Mouse (Mus musculus): ENCODE results near the gene 4933409G03Rik. TPM values are rescaled to one million over a fixed set of nuclear protein-coding genes. Genes with fewer than 3 reads are reported as not detected.

Gene 4933409G03Rik
- polyA plus RNA-seq, 1 experiment = not detected

Other genes starting within 250 kb of the 4933409G03Rik start
- 3.7 and 3.8 TPM in 2 replicates for gene Stk39, start 110.1 kb upstream of the 4933409G03Rik start, polyA plus RNA-seq (2012; rRNA removed)
- gene 4932414N04Rik, start 74.1 kb downstream of the 4933409G03Rik start, polyA plus RNA-seq (2012; rRNA removed) = not detected in 2 replicates